Mouse (Mus musculus) urinary bladder, postnatal 25 days (tissue): ENCODE data around the gene Adcy5.
A peak's percentile ranks its signal among the peaks of the same experiment; 100 is the strongest.

ENCODE experiments used
- DNase-seq: peaks from one replicate; pipeline ENCODE4 v3.0.0; 2022; ENCODE audit warnings: low spot score

The Adcy5 gene

DNA sequence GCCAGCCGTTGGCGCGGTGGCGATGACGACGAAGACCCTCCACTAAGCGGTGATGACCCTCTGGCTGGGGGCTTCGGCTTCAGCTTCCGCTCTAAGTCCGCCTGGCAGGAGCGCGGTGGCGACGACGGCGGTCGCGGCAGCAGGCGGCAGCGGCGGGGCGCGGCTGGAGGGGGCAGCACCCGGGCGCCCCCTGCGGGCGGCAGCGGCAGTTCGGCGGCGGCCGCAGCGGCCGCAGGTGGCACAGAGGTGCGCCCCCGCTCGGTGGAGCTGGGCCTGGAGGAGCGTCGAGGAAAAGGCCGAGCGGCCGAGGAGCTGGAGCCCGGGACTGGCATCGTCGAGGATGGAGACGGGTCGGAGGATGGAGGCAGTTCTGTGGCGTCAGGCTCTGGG, 1.6 kb downstream of the Adcy5 start:
- peak; percentile 55 for DNase-seq

DNA sequence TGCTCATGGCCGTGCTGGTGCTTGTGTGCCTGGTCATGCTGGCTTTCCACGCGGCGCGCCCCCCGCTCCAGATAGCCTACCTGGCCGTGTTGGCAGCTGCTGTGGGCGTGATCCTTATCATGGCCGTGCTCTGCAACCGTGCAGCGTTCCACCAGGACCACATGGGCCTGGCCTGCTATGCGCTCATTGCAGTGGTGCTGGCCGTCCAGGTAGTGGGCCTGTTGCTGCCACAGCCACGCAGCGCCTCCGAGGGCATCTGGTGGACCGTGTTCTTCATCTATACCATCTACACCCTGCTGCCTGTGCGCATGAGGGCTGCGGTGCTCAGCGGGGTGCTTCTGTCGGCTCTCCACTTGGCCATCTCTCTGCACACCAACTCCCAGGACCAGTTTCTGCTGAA, 2.2 kb downstream of the Adcy5 start:
- no peak for DNase-seq

GRCm38 (mm10) chr16:35159532-35159931, 4.9 kb downstream of the Adcy5 start:
- no peak for DNase-seq

DNA sequence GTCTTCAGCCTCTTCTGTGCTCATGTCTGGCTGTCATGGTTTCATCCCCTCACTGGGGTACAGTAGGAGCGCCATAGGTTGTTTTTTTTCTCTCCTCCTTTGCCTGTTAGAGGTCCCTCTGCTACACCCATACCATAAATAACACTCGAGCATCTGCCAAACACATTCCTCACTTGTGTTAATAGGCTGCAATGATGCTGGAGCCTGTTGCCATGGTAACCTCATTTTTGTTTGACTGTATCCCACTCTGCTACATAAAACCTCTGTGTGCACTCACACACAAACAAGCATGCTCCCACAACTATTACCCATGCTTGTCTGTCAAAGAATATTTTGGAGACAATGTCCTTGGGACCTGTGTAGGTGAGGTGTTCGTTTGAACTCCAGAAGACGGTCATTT, 5.3 kb downstream of the Adcy5 start:
- no peak for DNase-seq

- DNase-seq, result no peak
Observed at GRCm38 (mm10) chr16:35164361-35165224, 9.9 kb downstream of the Adcy5 start.

DNA sequence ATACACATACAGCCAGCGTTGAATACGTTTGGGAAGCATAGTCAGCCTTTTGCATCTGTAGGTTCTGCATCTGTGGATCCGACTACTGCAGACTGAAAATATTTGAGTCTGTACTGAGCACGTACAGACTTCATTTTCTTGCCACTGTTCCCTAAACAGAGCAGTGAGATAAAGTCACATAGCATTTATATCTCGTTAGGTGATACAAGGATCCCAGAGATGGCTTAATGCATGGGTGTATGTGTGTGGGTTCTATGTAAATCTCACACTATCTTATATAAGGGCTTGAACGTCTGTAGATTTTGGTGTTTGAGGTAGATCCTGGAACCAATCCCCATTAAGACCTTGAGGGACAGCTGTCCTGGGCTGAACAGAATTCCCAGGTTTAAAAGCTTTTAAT, 10.7 kb downstream of the Adcy5 start:
- DNase-seq, result no peak

- DNase-seq, result no peak
Observed at GRCm38 (mm10) chr16:35165788-35166187, 11.1 kb downstream of the Adcy5 start.

- no peak for DNase-seq
Observed at GRCm38 (mm10) chr16:35169431-35169830, 14.8 kb downstream of the Adcy5 start.

DNA sequence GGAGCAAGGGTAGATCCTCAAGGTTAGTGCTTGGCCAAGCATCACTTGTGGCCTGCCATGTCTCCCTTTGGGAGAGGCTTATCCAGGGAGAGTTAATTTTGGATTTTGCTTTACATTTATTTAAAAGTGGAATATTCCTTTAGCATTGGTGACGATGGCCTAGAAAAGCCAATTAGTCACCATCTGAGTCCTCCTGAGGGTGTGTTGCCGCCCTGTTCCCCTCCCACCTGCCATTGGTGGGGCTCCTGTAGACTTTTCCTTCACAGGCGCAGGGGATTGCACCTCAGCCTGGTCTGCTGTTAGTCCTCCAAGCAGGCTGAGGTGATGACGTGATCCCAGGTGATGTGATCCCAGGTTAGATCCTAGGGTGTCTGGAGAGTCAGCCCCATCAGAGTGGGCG, 17.5 kb downstream of the Adcy5 start:
- no peak for DNase-seq

GRCm38 (mm10) chr16:35178516-35178915, 23.8 kb downstream of the Adcy5 start:
- no peak for DNase-seq

GRCm38 (mm10) chr16:35179082-35179481, 24.4 kb downstream of the Adcy5 start:
- no peak for DNase-seq

- no peak for DNase-seq
Observed at GRCm38 (mm10) chr16:35183161-35183560, 28.5 kb downstream of the Adcy5 start.

DNA sequence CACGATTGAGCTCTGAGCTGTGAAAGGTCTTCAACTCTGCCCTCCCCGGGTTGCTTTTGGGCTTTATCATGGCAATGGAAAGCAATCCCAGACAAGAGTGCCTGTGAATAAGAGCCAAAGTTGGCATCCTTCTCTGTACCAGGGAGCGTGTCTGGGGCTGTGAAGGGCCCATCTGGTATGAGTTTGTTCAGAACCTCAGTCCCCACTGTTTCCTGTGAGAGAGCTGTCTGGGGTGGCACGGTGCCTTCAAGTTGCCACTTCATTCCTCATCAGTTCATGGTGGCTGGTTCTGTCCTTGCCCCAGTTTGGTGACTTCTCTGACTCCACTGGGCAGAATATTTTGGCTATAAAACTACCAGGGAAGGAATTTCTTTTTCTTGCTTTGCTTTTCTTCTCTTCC, 33.4 kb downstream of the Adcy5 start:
- no peak for DNase-seq

DNA sequence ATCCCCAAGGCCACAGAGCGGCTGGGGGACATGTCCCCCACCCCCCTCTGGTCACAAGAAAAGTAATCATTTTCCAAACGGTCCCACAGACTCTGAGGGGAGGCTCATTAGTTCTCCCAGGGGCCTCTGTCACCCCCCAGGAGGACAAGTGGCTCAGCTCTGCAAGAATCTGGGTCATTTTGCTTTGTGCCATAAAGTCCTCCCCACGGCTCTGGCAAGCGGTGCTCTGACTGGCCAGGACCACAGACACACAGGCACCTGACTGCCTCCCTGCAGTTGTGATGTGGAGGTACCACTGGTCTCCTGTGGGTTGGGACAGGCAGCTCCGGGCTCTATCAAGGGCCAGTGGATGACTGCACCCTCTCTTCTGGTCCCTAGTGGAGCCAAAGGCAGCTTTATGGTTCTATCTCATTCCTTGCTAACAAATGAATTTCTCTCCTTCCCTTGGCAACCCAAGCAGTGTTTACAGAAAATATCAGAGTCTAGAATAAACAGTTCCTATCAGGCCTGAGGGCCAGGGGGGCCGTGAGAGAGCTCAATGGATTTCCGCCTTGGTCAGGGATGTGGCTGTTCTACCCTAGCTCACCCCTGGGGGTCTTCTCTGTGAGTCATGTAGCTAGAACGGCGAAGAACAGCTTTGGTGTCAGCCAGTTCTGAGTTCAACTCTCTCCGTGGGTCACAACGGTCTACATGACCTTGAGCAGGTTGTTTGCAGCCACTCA, 34.9 kb downstream of the Adcy5 start:
- no peak for DNase-seq

- no peak for DNase-seq
Observed at GRCm38 (mm10) chr16:35190777-35191176, 36.1 kb downstream of the Adcy5 start.

DNA sequence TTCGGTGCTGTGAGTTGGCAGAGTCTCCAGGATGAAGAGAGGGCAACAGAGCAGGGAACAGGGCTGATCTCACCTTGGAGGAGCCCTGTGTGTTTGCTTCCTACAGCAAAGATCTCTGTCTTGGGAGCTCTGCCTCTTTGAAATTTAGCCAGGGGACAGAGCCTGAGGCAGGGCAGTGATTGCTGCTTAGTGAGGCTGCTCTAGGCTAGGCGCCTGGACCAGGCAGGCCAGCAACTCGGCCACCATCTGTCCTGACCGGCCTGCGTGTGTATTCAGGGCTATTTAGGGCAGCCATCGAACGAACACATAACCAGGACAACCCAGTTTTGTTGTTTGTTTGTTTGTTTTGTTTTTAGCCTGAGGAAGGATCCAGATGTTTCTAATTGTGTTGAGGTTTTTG, 36.6 kb downstream of the Adcy5 start:
- no peak for DNase-seq

GRCm38 (mm10) chr16:35192471-35192870, 37.8 kb downstream of the Adcy5 start:
- no peak for DNase-seq

- DNase-seq, result no peak
Observed at GRCm38 (mm10) chr16:35193357-35193756, 38.7 kb downstream of the Adcy5 start.

DNA sequence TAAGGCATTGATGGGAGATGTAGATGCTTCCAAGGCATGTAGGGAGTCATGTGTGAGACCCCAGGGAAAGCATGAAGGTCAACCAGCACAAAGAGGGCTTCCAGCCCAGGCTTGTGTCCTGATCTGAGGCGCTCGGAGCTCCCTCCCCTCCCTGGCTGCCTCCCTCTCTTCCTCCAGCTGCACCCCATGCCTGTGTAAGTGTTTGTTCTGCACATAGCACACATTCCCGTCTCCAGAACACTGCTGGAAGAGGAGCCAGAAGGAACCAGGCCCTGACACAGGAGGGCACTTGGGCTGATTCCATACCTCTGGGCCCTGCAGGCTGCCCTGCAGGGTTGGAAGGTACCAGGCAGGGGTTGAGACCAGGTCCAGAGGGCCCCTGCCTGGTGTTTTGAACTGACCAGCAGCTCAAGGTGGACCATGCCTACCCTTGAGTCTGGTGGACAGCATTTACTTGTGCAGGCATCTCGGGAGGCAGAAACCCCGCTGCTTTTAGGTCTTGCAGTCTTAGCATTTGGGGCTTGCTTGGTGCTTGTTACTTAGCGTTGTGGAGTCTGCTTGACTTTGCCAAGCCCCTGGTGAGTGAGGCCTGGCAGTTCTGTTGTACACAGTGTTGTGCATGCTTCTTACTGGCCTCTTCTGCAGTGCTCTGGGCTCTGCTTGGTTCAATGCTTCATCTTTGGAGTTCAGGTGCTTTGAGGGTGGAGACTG, 45.2 kb downstream of the Adcy5 start:
- DNase-seq, result no peak

DNA sequence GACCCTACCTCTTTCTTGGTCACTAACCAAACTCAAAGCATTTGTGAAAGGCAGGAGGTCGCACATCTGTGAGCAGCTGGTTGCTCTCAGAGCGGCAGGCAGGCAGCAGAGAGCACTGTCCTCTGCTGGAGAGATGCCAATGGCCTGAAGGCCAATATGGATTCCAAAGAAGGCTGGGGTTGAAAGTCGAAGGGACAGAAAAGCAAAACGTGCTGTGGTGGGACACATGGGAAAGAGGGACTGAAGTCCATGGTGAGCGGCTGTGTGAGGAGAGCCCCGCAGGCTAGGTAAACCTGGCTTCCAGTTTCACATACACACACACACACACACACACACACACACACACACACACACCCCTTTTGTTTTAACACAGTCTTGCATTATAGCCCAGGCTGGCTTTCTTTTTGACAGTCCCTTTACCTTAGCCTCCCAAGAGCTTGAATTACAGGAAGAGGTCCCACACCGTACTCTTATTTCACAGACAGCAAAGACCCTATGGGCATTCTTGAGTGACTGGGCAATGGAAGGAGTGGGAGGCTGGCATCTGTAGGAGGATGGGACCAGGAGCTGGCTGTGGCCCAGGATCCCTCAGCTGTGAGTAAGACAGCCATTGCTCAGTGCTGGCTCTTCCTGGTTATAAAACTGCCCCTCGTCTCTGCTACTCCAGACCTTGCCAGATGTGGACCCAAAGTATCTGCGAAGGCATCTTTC, 45.9 kb downstream of the Adcy5 start:
- no peak for DNase-seq

DNA sequence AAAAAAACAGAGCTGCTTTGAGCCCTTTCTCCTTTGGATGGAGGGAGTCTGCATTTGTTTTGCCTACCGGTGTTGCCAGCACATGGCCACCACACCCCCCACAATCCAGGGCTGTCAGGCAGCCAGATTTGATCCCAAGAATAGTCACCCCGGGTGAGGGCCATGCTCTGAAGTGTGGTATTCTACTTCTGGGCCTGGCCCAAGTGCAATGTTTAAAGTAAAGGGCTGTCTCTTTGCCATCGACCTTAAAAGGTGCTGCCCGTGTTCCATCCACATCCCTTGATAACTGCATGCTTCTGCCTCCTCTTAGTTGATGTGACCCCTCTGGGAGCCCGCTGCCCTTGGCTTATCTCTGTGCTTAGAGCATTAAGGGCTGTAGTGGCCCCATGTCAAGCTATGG, 46.6 kb downstream of the Adcy5 start:
- no peak for DNase-seq

DNA sequence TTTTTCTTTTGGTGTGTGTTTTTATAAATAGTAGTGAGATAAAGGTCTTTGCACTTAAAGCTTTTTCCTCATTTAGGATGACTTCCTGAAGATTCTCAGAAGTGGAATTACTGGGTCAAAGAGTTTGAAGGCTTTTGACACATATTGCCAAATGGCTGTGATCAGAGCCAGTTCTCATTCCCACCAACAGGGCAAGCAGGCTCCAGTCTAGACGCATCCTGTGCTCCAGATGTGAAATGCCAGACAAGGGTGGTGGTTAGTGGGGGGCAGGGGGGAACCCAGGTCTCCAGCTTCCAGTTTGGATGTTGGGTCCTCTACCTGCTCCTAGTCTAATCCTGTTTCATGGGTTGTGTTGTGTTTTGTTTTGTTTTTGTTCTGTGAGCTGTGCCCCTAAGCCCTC, 48.8 kb downstream of the Adcy5 start:
- DNase-seq, result no peak
